Mouse (Mus musculus) cerebellum, adult 11-12 months (tissue): Measurements from ENCODE around the gene Atad3a.

ENCODE experiments used
- DNase-seq: peaks from one replicate; pipeline ENCODE4 v3.0.0; 2022

Gene Atad3a

GRCm38 (mm10) chr4:155774971-155775740 lies 14.3 kb upstream of the Atad3a start:
- DNase-seq: peak; percentile 79

- peak; percentile 89 for DNase-seq
These were observed 13.4 kb upstream of the Atad3a start, which contains the start of gene Vwa1 for GRCm38 (mm10) chr4:155774280-155774754. Vwa1 (minus strand) TSS chr4:155774698.

DNA sequence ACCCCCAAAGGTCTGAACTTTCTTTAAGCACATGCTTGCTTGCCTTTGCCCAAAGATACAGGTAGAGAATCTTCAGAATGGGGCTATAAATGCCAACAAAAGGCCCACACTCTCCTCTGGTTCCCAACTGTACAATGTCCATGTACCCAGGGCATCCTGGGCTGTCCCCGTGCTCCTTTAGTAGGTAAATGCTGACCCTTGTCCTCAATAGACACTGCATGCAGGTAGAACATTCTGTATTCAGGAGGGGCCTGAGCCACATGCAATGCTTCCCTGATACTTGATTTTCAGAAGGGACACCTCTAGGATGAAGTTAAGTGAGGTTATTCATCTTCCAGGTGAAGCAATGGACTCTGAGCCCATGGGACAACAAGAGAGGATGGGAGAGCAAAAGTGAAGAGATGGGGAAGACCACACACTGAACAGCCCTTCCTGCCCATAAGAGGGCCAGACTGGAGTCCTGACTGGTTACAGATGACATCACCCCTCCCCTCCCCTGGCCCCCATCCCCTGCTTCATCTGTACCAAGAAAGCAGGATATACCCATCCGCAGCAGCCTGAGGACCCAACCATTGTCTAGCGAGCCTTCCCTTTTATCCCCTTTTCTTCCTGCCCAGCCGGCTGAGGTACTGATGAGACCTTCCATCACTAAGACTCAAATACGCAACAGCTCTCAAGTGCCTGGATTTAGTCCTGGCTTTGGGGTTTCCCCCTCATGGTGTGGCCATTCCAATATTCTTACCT lies 12.6 kb upstream of the Atad3a start:
- no peak for DNase-seq

DNA sequence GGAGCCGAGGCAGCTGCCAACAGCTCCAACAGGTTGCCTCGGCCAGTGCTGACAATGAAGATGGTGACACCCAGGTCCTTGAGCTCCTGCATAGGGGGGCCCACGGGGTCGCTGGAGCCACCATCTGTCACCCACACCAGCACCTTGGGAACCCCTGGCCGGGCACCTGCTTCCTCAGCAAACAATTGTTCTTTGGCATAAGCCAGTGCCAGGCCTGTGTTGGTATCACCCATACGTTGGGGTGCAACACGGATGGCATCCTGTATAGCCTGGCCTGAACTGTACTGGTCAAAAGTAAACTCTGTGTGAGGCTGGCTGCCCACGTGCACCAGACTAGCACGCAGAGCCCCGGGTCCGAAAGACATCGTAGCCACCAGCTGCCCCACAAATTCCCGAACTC lies 11.9 kb upstream of the Atad3a start:
- DNase-seq: peak; percentile 64

- no peak for DNase-seq
These were observed 10.8 kb upstream of the Atad3a start for GRCm38 (mm10) chr4:155771706-155772105.

- no peak for DNase-seq
These were observed 9.7 kb upstream of the Atad3a start for GRCm38 (mm10) chr4:155770626-155771025.

GRCm38 (mm10) chr4:155769880-155770512 lies 9.1 kb upstream of the Atad3a start:
- peak; percentile 93 for DNase-seq

- peak; percentile 42 for DNase-seq
These were observed 8.6 kb upstream of the Atad3a start for GRCm38 (mm10) chr4:155769496-155769879.

DNA sequence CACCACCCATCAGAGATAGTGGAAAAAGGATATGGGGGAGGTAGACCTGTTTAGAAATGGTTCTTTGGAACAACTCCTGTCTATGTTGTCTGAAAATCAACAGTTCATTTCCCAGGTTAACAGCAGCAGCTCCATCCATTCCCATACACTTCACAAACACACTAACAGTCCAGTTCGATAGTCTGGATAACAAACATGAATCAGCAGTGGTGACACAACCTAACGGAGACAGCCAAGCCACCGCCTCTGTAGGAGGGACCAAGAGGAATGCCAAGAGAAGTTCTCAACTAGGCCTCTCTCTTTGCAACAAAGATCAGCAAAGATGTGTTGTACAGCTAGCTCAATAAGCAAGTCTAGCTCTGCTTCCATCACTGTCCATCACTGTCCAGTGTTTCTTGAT lies 1.5 kb upstream of the Atad3a start:
- DNase-seq: no peak

DNA sequence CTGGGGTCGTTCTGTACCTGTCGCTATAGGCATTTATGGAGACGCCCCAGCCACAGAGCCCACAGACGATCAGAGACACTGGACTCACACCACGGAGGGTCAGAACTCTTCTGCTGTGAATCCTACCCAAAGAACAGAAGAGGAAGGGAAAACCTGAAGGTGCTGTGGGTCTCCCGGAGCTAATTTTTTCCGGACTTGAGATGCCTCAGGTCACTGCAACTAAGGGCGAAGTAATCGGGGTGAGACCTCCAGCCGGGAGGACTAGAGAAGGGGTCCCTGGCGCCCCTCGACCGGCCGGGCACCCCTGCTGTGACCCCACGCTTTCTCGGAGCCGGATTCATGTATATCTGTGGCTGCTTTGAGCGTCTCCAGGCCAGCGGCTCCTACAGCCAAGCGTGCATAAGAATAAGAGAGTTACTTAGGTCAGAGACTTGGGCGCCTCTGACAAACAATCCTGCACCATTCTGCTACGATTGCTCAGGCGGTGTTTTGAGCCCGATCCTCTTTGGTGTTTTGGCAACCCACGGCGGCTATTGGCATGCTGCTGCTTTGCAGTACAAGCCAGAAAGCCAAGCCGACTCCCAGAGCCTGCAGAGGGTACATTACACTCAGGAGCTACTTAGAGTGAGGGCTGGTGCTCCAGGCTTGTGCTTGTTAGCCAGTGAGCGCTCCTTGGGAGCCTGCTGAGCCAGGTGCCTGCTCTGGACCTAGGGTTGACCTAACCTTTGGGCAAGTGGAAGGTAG lies 635 bp upstream of the Atad3a start:
- peak; percentile 48 for DNase-seq

- DNase-seq: no peak
These were observed 856 bp downstream of the Atad3a start for GRCm38 (mm10) chr4:155759862-155760612.

DNA sequence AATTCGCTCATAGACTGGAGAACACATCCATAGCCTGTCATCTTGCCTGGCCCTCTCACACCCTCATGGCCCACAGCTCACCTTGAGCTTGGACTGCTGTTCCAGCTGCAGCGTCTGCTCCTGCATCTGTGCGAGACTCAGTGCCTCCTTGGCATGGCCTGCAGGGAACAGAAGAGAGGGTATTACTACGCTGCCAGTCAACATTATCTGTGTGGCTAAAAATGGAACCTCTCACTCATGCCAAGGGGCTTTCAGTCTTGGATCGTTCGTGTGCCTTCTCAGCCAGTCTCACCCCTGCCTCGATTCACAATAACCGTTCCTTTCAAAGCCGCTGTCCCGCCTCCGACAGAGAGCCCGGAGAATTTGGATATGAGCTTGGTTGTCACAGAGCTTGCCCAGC lies 3.9 kb downstream of the Atad3a start:
- no peak for DNase-seq

DNA sequence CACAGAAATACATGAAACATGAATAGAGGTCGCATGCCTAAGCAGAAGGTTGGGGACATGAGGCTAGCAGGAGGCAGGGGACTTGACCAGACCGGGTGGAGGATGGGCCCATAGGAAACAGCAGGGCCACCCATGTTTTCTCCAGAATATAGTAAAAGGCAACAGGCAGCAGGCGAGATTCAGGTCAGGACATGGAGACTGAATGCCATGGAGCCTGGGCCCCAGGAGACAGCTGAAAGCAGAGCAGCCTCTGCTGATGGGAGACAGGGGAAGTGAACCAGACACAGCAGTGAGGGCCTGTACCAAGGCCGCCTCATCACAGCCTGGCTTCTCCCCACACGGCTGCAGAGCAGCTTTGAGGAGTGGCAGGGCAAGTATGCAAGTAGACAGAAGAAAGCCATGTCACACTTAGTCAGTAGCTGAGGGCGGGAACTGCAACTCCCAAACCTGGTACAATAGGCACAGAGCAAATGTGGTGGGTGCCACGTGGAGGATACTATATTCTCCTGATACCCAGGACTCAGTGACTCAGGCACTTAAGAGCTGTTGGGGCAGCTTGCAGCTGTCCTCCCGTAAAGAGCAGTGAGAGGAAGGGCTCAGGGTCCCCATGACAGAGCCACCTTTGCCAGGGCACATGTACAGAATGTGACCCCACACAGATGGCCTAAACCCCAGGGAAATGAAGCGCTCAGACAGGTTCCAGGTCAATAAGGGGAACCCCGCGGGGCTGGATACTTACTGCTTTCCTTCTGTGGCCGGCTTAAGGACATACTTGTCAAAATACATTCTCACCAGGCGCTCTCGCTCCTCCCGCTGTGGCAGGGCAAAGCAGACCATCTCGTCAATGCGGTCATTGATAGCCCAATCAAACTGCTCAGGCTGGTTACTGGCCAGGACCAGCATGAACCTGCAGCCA lies 14.1 kb downstream of the Atad3a start:
- DNase-seq: peak; percentile 76

DNA sequence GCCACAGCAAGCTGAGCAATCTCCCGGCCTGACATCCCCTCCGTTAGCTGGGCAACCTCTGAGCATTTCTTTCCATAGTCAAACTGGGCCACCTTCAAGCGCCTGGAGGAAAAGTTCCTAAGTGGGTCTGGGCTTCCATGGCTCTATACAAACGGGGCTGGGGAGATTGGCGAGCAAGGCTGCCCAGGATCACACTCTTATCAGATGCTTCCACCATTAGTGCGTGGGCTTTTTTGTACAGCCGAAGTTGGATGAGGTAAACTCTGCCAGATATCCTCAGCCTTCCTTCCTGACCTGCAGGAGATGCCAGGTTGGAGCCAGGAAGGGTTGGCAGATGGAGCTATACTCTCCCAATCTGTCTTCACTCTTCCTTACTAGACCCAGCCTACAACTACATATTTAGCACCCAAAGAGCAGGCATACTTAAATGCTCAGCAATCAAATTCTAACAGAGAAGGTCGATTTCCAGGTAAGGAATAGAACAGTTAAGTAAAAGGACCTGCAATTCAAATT lies 14.8 kb downstream of the Atad3a start:
- peak; percentile 88 for DNase-seq

DNA sequence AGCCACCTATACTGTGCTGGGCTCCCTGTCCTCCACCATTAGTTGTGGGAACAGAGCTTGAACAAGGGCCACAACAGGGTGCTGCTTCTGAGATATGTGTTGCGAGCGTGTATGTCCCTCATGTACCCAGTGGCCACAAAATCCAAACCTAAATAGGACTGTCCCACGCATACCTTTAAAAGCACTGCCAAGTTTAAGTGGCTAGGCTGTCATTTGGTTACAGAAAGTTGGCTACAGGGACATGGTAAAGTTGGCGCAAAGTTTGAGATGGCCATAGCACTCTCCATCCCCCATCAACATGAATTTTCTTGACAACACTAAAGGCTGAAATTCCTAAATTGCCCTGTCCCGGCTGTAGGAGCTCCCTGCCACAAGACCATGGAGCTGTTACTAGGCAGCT lies 15.8 kb downstream of the Atad3a start:
- DNase-seq: no peak

DNA sequence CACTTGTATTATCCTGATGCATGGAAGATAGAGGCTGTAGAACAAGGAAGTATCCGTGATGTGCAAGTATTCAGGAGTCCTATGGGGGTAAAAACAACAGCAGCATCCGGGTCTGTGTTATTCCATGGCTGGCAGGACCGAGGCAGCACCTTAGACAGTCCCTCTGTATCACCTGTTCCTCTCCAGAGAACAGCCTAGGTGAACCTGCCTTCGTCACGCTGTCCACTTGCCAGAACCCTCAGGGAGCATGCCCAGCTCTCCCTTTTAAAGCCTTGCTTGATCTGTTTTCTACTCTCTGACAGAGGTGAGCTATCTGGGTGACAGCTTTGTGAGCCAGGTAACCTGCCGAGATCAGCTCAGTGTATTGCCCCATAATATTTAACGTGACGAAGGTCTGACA lies 16.4 kb downstream of the Atad3a start:
- DNase-seq: peak; percentile 70

- DNase-seq: no peak
These were observed 18.2 kb downstream of the Atad3a start for GRCm38 (mm10) chr4:155742684-155743083.

- DNase-seq: peak; percentile 49
These were observed 20.2 kb downstream of the Atad3a start for GRCm38 (mm10) chr4:155740681-155741080.

- DNase-seq: peak; percentile 87
These were observed 20.9 kb downstream of the Atad3a start for GRCm38 (mm10) chr4:155739741-155740636.

GRCm38 (mm10) chr4:155739152-155739551 lies 21.7 kb downstream of the Atad3a start:
- peak; percentile 69 for DNase-seq
